ENCODE assay signal across 9 mouse cellular contexts in genomic region chr9:21751347-21751746, GRCm38 (mm10). TPM values are rescaled to one million over a fixed set of nuclear protein-coding genes. Genes with fewer than 3 reads are reported as not detected.
DNase-seq lines count a peak whose midpoint lies in the region; ATAC-seq and TF ChIP-seq lines count a peak whose summit lies in the region.
"Had no signal": no experiment of that assay in that cellular context is flagged by ENCODE, and none has a peak within 500 bp of the region (broad histone marks: within the 10 kb centered on the region; RNA-seq: fewer than 3 reads in every experiment).

No protein-coding gene starts in this region.

- no peaks in the 10 kb centered on the region for H3K27me3 ChIP-seq in kidney, adult 2 months (replicated peaks; ENCODE audit: control insufficient read depth, insufficient read depth, low read length)
- H3K27me3 ChIP-seq: hindbrain, embryonic 15.5 days had no signal

- peak; percentile 46 for DNase-seq in kidney, adult 2 months
- DNase-seq in kidney, postnatal 14 days = no peak
- peak; percentile 79 for DNase-seq in adrenal gland, adult 8-10 months
- peak; percentile 49 for DNase-seq in gastrocnemius, postnatal 10 days
- peak; percentile 59 for DNase-seq in lung, postnatal 14 days
- no peak for DNase-seq in spleen, postnatal 4 days (ENCODE audit: low spot score in 2 of 2)
- DNase-seq in embryo, embryonic 10 days (ENCODE audit: low spot score) = no peak

- peaks cover 3% of the 10 kb centered on the region for H3K36me3 ChIP-seq in kidney, adult 2 months (ENCODE audit: control insufficient read depth, insufficient read depth, low read length)

- no peak overlapping the region for H3K4me3 ChIP-seq in kidney, adult 2 months (ENCODE audit: insufficient read depth, low read depth, low read length)
- H3K4me3 ChIP-seq: hindbrain, embryonic 15.5 days had no signal

- TF ChIP-seq POLR2A in kidney, adult 2 months (IDR thresholded peaks at IDR 0.05; ENCODE audit: low read depth, low read length) = no peak

- peaks cover 11% of the 10 kb centered on the region for H3K4me1 ChIP-seq in kidney, adult 2 months (ENCODE audit: control insufficient read depth, insufficient read depth, low read length)
- H3K4me1 ChIP-seq: hindbrain, embryonic 15.5 days had no signal

- WGBS in kidney, adult 2 months = 44% methylated on average over 6 of the region's 6 CpGs

- no peak for ATAC-seq in CD4-positive, CD25-positive, alpha-beta regulatory T cell, adult 4 months

- peak overlapping the region; percentile 44; the same call in 1 of the 2 replicates for H3K27ac ChIP-seq in kidney, adult 2 months (ENCODE audit: insufficient read depth, low read depth, low read length)
- H3K27ac ChIP-seq: hindbrain, embryonic 15.5 days had no signal

- peak; percentile 59 for TF ChIP-seq CTCF in kidney, adult 2 months (conservative IDR thresholded peaks at IDR 0.05; ENCODE audit: insufficient read depth, insufficient read length, low read depth, low read length)

RNA-seq across cellular contexts. Expression of gene Spc24, which starts 8.8 kb away (rescaled TPM):
- 3.4 and 6.0 TPM in 2 replicates for polyA plus RNA-seq in kidney, adult 2 months (2012; rRNA removed)
- total RNA-seq in adrenal gland, adult 8-10 months (2022) = 1 to 10 TPM in 3 of 4 experiments, under 1 TPM in 1; 0.32 to 4.9 (median 2.1) TPM
- total RNA-seq in gastrocnemius, postnatal 10 days (2021) = 1 to 10 TPM; 6.1 to 7.3 TPM
- 10 to 100 TPM in 1 of 2 experiments, 1 to 10 TPM in 1; 6.5 to 13.5 TPM for polyA plus RNA-seq in CD4-positive, CD25-positive, alpha-beta regulatory T cell, adult 4 months (2017; shearing (Covaris generic))

RNA-seq across cellular contexts. Expression of gene Ldlr, which starts 28.1 kb away (rescaled TPM):
- 26.9 and 28.8 TPM in 2 replicates for polyA plus RNA-seq in kidney, adult 2 months (2012; rRNA removed)
- total RNA-seq in adrenal gland, adult 8-10 months (2022) = 100 to 1,000 TPM; 102 to 164 (median 147) TPM
- total RNA-seq in gastrocnemius, postnatal 10 days (2021) = 10 to 100 TPM; 11.4 to 11.8 TPM
- 10 to 100 TPM; 17.9 to 42.0 TPM for polyA plus RNA-seq in CD4-positive, CD25-positive, alpha-beta regulatory T cell, adult 4 months (2017; shearing (Covaris generic))

RNA-seq across cellular contexts. Expression of gene Kank2, which starts 47.2 kb away (rescaled TPM):
- 21.8 and 23.6 TPM in 2 replicates for polyA plus RNA-seq in kidney, adult 2 months (2012; rRNA removed)
- total RNA-seq in adrenal gland, adult 8-10 months (2022) = 10 to 100 TPM; 35.0 to 58.9 (median 47.5) TPM
- total RNA-seq in gastrocnemius, postnatal 10 days (2021) = 10 to 100 TPM; 27.4 to 31.6 TPM
- polyA plus RNA-seq in CD4-positive, CD25-positive, alpha-beta regulatory T cell, adult 4 months (2017; shearing (Covaris generic)) = not detected

Comparison
In these comparisons a context has a peak if more than half of its experiments do, and no peak if none do; other contexts are left out.
1. DNase-seq: peak in kidney, adult 2 months (single experiment), adrenal gland, adult 8-10 months (single experiment), gastrocnemius, postnatal 10 days (single experiment) and lung, postnatal 14 days (single experiment); none in kidney, postnatal 14 days (single experiment), spleen, postnatal 4 days (0 of 2) and embryo, embryonic 10 days (single experiment).
2. RNA of gene Ldlr, which starts 28.1 kb away (total RNA-seq): 102 to 164 TPM in adrenal gland, adult 8-10 months; 11.4 to 11.8 TPM in gastrocnemius, postnatal 10 days; every median in the first group is over 4 times any median in the second.